Mouse (Mus musculus): Measurements from ENCODE around the gene Hsd17b6. TPM values are rescaled to one million over a fixed set of nuclear protein-coding genes. Genes with fewer than 3 reads are reported as not detected.

Hsd17b6 gene
- polyA plus RNA-seq, 1 experiment: 1.6 TPM

- peak overlapping the region; percentile 10; the same call in 1 of the 2 replicates for H3K27ac ChIP-seq (ENCODE audit: control insufficient read depth, insufficient read depth, low read length)
- peaks cover 56% of the 10 kb centered on the region for H3K36me3 ChIP-seq (ENCODE audit: control insufficient read depth, insufficient read depth, low read length)
- peak; percentile 26 for DNase-seq
- H3K4me3 ChIP-seq (ENCODE audit: control insufficient read depth, insufficient read depth, low read length): no peak overlapping the region
- peaks cover 29% of the 10 kb centered on the region for H3K4me1 ChIP-seq (replicated peaks; ENCODE audit: control insufficient read depth, insufficient read depth, low read length)
- TF ChIP-seq CTCF (IDR thresholded peaks at IDR 0.05; ENCODE audit: borderline replicate concordance, control insufficient read depth, extremely low read depth, insufficient read depth, low read length, poor library complexity) (no peak), POLR2A (IDR thresholded peaks at IDR 0.05; ENCODE audit: control insufficient read depth, extremely low read depth, insufficient read depth, low read length, poor library complexity) (no peak)
- 61% methylated on average over 3 of the region's 3 CpGs for WGBS
- no peaks in the 10 kb centered on the region for H3K27me3 ChIP-seq (ENCODE audit: control insufficient read depth, insufficient read depth, low read length)
Measured at GRCm38 (mm10) chr10:128043041-128043835, 35.8 kb upstream of the Hsd17b6 start.

DNA sequence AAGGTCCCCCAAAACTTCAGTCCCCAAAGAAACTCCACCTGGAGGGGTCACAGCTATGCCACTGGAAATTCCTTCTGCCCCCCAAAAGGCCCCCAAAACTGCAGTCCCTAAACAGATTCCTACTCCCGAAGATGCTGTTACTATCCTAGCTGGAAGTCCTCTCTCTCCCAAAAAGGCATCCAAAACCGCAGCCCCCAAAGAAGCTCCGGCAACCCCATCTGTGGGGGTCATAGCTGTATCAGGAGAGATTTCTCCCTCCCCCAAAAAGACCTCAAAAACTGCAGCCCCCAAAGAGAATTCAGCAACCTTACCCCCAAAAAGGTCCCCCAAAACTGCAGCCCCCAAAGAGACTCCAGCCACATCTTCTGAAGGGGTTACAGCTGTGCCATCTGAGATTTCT is 35.1 kb upstream of the Hsd17b6 start:
- DNase-seq: no peak
- no peak for TF ChIP-seq CTCF (IDR thresholded peaks at IDR 0.05; ENCODE audit: borderline replicate concordance, control insufficient read depth, extremely low read depth, insufficient read depth, low read length, poor library complexity)
- TF ChIP-seq POLR2A (IDR thresholded peaks at IDR 0.05; ENCODE audit: control insufficient read depth, extremely low read depth, insufficient read depth, low read length, poor library complexity): no peak
- Histone ChIP-seq H3K27me3 (ENCODE audit: control insufficient read depth, insufficient read depth, low read length) (no peaks in the 10 kb centered on the region), H3K4me1 (replicated peaks; ENCODE audit: control insufficient read depth, insufficient read depth, low read length) (peaks cover 31% of the 10 kb centered on the region), H3K36me3 (ENCODE audit: control insufficient read depth, insufficient read depth, low read length) (peaks cover 48% of the 10 kb centered on the region), H3K4me3 (ENCODE audit: control insufficient read depth, insufficient read depth, low read length) (no peak overlapping the region), H3K27ac (ENCODE audit: control insufficient read depth, insufficient read depth, low read length) (no peak overlapping the region)
- 96% methylated on average over 3 of the region's 3 CpGs for WGBS

DNA sequence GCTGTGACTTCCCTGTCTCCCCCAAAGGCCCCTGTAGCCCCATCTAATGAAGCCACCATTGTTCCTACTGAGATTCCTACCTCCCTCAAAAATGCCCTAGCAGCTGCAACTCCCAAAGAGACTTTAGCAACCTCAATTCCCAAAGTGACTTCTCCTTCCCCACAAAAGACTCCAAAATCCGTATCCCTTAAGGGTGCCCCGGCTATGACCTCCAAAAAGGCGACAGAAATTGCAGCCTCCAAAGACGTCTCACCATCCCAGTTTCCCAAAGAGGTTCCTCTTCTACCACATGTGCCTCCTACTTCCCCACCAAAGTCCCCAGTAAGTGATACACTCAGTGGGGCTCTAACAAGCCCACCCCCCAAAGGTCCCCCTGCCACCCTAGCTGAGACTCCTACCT is 34.2 kb upstream of the Hsd17b6 start:
- Histone ChIP-seq H3K27me3 (ENCODE audit: control insufficient read depth, insufficient read depth, low read length) (no peaks in the 10 kb centered on the region), H3K4me3 (ENCODE audit: control insufficient read depth, insufficient read depth, low read length) (no peak overlapping the region), H3K27ac (ENCODE audit: control insufficient read depth, insufficient read depth, low read length) (no peak overlapping the region), H3K36me3 (ENCODE audit: control insufficient read depth, insufficient read depth, low read length) (peaks cover 44% of the 10 kb centered on the region), H3K4me1 (replicated peaks; ENCODE audit: control insufficient read depth, insufficient read depth, low read length) (peaks cover 37% of the 10 kb centered on the region)
- WGBS: 95% methylated on average over 4 of the region's 4 CpGs
- no peak for DNase-seq
- TF ChIP-seq POLR2A (IDR thresholded peaks at IDR 0.05; ENCODE audit: control insufficient read depth, extremely low read depth, insufficient read depth, low read length, poor library complexity): no peak
- no peak for TF ChIP-seq CTCF (IDR thresholded peaks at IDR 0.05; ENCODE audit: borderline replicate concordance, control insufficient read depth, extremely low read depth, insufficient read depth, low read length, poor library complexity)

DNA sequence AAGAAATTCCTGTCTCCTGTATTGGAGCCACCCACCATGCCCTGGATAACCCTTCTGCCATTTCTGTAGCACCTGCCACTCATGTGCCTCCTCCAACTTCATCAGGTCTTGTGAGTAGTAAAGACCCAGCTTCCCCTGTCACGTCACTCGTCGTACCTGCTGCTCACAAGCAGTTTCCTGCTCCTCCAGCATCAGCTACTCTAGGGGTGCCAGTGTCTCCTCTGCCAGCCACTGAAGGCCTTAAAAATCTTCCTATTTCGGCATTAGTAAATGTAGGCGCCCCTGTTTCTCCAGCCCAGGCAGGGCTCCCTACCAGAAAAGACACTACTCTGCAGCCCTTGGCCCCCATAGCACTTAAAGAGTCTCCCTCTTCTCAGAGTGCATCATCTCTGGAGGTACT is 32.9 kb upstream of the Hsd17b6 start:
- Histone ChIP-seq H3K36me3 (ENCODE audit: control insufficient read depth, insufficient read depth, low read length) (peaks cover 30% of the 10 kb centered on the region), H3K27me3 (ENCODE audit: control insufficient read depth, insufficient read depth, low read length) (no peaks in the 10 kb centered on the region), H3K4me1 (replicated peaks; ENCODE audit: control insufficient read depth, insufficient read depth, low read length) (peaks cover 38% of the 10 kb centered on the region), H3K27ac (ENCODE audit: control insufficient read depth, insufficient read depth, low read length) (no peak overlapping the region), H3K4me3 (ENCODE audit: control insufficient read depth, insufficient read depth, low read length) (no peak overlapping the region)
- no peak for DNase-seq
- 90% methylated on average over 5 of the region's 5 CpGs for WGBS
- no peak for TF ChIP-seq POLR2A (IDR thresholded peaks at IDR 0.05; ENCODE audit: control insufficient read depth, extremely low read depth, insufficient read depth, low read length, poor library complexity)
- no peak for TF ChIP-seq CTCF (IDR thresholded peaks at IDR 0.05; ENCODE audit: borderline replicate concordance, control insufficient read depth, extremely low read depth, insufficient read depth, low read length, poor library complexity)

DNA sequence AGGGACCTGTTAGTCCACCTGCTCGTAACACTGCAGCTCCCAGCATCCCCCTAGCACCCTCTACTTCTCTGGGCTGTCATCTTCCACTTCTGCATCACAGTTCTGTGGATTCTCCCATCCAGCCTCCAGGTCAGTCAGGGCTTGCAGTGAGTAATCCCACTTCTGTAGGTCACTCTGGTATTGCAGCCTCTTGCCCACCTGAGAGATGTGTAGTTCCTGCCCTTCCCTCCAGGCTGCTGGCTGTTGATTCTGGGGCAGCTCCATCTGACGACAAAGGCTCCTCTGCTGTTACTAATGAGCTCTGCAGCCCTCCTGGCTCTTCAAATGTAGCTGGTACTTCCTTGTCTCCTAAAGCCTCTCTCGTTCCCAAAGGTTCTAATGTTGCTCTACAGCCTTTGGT is 32.4 kb upstream of the Hsd17b6 start:
- H3K27ac ChIP-seq (ENCODE audit: control insufficient read depth, insufficient read depth, low read length): no peak overlapping the region; the same call in 1 of the 2 replicates
- H3K4me1 ChIP-seq (replicated peaks; ENCODE audit: control insufficient read depth, insufficient read depth, low read length): peaks cover 39% of the 10 kb centered on the region
- 93% methylated on average over 3 of the region's 3 CpGs for WGBS
- H3K36me3 ChIP-seq (ENCODE audit: control insufficient read depth, insufficient read depth, low read length): peaks cover 30% of the 10 kb centered on the region
- H3K4me3 ChIP-seq (ENCODE audit: control insufficient read depth, insufficient read depth, low read length): no peak overlapping the region
- TF ChIP-seq POLR2A (IDR thresholded peaks at IDR 0.05; ENCODE audit: control insufficient read depth, extremely low read depth, insufficient read depth, low read length, poor library complexity): no peak
- TF ChIP-seq CTCF (IDR thresholded peaks at IDR 0.05; ENCODE audit: borderline replicate concordance, control insufficient read depth, extremely low read depth, insufficient read depth, low read length, poor library complexity): no peak
- H3K27me3 ChIP-seq (ENCODE audit: control insufficient read depth, insufficient read depth, low read length): no peaks in the 10 kb centered on the region
- DNase-seq: no peak

DNA sequence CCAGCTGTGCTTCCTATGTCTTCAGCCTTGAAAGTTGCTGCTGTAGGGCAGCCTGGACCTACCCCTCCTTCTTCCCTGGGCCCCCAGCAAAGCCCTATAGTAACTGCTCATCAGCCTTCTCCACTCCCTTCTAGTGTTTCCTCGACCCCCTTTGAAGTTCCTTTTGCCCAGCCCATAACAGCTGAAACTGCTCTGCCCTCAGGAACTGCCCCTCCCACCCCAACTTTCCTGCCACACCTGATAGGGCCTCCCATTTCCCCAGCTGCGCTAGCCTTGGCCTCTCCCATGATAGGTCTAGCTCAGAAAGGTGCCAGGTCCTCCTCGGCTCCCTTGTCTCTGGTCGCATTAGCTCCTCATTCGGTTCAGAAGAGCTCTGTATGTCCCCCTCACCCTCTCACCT is 31.8 kb upstream of the Hsd17b6 start:
- Histone ChIP-seq H3K27ac (ENCODE audit: control insufficient read depth, insufficient read depth, low read length) (no peak overlapping the region; the same call in 1 of the 2 replicates), H3K36me3 (ENCODE audit: control insufficient read depth, insufficient read depth, low read length) (peaks cover 26% of the 10 kb centered on the region)
- peak; percentile 43 for DNase-seq

More for the DNA sequence above, 31.8 kb upstream of the Hsd17b6 start:
- Histone ChIP-seq H3K27me3 (ENCODE audit: control insufficient read depth, insufficient read depth, low read length) (no peaks in the 10 kb centered on the region), H3K4me1 (replicated peaks; ENCODE audit: control insufficient read depth, insufficient read depth, low read length) (peaks cover 40% of the 10 kb centered on the region), H3K4me3 (ENCODE audit: control insufficient read depth, insufficient read depth, low read length) (no peak overlapping the region)
- 12% methylated on average over 5 of the region's 5 CpGs for WGBS
- TF ChIP-seq POLR2A (IDR thresholded peaks at IDR 0.05; ENCODE audit: control insufficient read depth, extremely low read depth, insufficient read depth, low read length, poor library complexity) (no peak), CTCF (IDR thresholded peaks at IDR 0.05; ENCODE audit: borderline replicate concordance, control insufficient read depth, extremely low read depth, insufficient read depth, low read length, poor library complexity) (no peak)

Measured in thymus, adult 2 months (tissue).